Mouse (Mus musculus) frontal cortex, postnatal 10 days (tissue): ENCODE data around the gene Wnt5a.

Source experiments
- DNase-seq, 2 experiments: peaks; one replicate each; pipeline ENCODE4 v3.0.0; 2022; ENCODE audit warnings: low spot score in 2 of 2, mixed read lengths in 1 of 2

Wnt5a gene

DNA sequence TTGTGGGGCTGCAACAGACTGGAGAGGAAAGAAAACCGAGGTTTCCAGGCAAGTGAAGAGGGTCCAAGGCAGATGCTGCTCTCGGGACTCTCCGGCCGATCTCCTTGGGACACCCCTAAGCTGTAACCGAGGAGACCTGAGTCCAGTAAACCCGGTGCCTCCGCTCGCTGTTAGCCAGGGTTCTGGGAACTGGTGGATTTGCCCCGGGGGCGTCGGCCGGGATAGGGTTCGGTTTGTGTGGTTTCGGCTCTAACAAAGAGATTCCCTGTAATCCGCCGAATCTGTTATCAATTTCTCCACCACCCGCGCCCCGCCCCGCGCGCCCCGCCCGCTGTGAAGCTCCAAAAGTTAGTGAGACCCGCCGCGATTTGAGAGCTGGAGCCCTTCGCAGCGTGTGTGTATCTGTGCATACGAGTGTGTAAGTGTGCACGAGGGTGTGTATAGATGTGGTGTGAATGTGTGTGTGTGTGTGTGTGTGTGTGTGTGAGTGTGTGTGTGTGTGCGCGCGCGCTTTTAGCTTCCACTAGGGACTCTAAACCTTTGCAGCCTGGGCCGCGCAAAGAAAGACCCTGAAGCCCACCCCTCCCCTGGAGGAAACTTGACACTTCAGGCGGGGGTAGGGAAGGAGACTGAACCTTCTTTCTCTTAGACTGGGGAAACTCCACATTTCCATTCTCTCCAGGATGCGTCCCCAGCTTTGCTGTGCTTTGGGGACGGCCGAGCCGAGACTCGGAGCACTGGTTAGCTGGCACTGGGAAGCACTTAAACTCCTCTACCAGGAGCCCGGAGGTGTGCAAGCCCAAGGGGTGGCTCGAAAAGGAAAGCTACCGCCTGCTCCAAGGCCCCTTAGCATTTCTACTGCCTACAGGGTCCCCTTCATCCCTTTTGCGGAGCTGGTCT lies 5.1 kb downstream of the Wnt5a start:
- DNase-seq: no peak

DNA sequence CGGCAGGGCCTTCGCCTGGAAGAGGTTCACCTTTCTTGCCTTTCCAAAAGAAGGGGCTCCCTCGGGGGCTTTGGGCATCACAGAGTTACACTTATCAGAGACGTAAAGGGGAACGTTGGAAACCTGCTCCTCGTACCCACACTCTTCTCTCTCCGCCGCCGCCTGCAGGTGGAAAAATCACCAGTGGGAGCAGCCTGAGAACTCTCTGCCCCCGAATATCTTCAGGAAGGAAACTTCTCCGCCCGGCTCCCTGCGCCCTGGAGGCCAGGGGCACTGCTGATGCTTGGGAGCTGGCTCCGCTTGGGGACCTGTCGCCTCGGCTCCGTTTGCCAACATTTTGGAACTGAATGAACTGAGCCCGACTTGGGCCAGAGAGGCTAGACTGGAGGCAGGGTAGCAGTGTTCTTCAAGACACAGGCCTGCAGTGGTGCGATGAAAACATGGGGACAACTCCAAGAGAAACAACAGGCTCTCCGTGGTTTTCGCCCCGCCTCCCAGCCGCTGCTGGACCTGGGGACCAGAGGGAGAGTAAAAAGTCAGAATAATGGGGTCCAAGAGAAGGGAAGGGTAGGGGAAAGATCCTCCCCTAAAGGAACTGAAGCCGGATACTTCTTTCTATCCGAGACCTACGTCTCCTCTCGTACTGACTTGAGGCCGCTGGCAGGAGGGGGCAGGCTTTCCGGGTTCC lies 5.9 kb downstream of the Wnt5a start:
- peak in 1 of 2 experiments; percentile 34 for DNase-seq

DNA sequence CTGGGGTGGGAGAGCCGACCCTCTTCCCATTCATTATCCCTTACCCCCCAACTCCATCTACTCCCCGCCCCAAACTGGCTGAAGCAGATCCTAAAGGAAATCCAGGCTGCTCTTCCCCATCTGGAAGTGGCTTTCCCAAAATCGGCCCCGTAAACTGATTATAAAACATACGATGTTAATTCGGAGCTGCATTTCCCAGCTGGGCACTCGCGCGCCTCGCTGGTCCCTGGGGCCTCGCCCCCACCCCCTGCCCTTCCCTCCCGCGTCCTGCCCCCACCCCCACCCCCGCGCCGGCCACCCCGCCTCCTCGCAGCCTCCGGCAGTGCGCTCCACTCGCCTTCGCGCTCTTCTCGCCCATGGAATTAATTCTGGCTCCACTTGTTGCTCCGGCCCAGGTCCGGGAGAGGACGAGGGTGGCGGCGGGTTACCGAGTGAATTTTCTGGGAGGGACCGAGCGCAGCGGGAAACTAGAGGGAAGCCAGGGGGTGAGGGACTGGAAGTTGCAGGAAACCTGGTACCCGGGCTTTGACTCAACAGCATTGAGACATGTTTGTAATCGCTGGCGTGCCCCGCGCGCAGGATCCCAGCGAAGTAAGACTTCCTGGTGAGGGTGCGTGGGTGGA lies 6.6 kb downstream of the Wnt5a start:
- DNase-seq: no peak

DNA sequence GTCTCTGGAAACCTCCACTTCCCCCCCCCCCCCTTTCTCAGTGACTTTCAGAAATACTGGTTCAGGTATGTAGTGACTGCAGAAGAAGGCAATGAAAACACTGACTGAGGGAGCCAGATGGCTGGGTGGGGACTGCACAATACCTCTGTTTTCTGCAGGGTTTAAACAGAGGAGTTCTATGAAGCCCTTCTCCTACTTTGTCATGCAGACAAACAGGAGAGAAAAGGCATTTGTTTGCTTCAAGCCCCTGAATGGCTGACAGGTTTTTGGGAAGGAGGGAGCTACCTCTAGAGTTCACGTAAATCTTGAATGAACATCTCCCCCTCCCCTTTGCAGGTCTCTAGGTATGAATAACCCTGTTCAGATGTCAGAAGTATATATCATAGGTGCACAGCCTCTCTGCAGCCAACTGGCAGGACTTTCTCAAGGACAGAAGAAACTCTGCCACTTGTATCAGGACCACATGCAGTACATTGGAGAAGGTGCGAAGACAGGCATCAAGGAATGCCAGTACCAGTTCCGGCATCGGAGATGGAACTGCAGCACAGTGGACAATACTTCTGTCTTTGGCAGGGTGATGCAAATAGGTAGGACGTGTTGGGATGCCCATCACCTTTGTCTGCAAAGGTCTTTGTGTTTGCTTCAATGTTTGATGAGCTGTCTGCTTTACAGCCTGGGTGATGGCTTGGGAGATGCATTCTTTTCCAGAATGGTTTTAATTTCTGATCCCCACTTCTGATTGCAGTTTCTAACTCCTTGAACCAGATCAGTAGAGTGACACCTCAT lies 8.4 kb downstream of the Wnt5a start:
- no peak for DNase-seq

DNA sequence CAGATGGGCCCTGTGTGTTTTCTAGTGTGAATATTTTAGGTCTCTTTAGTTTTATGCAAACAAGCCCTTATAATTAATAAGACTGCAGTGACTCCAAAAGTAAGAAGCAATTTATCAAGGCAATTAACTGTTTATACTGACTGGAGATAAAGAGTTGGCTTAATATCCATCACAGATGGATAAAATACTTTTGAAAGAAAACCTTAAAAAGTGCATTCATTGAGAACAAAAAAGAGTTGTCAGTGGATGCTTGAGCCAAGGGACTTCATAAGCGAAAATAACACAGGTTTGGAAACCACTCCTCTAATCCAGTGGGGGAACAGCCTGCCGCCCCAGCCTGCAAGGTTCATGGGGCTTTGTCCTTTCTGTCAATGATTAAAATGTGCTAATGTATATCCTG lies 9.6 kb downstream of the Wnt5a start:
- no peak for DNase-seq

DNA sequence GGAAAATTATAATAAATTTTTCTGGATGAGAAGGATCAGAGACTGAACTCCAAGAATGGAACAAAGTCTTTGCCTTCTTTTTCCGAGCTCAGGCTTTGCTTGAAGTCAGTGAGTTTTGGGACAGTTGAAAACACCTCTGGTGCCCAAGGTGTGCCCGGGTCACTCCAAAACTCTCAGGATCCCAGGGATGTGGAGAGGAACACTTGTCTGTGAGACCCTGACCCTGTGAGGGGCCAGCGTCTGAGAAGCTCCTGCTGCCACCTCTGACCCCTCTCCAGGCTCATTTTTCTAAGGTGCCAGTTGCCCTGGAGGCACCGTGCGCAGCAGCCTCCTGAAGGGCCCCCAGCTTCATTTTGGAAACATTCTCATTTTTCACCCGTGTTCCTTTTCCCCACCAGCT lies 10.8 kb downstream of the Wnt5a start:
- no peak for DNase-seq

DNA sequence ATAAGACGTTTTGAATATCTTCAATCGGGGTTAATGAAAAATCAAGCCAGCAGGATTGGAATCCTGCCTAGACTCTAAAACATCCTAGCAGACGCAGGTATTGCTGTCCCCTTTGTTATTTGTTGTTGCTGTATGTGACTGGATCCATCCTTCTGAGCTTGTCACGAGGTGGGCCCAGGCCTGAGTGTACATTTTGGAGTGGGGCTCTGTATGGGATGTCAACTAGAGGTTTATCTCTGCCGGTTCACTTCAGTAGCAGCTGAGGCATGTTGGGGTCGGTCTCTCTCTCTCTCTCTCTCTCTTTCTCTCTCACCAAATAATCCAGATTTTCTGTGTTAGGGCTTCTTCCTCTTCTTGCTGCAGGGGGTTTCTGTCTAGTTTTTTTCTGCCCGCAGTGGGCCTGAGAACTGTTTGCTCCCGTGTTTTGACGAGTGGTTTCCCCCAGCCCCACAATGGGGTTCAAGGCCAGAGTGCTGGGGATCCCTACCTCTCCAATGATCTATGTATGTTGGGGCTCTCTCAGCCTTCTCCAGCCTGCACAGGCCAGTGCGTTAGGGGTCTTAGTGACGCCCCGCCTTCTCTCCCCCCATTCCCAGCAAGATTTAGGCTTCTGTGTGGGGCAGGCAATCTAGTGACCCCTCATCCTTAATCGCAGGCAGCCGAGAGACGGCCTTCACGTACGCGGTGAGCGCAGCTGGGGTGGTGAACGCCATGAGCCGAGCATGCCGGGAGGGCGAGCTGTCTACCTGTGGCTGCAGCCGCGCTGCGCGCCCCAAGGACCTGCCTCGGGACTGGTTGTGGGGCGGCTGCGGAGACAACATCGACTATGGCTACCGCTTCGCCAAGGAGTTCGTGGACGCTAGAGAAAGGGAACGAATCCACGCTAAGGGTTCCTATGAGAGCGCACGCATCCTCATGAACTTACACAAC lies 13.3 kb downstream of the Wnt5a start:
- no peak for DNase-seq

DNA sequence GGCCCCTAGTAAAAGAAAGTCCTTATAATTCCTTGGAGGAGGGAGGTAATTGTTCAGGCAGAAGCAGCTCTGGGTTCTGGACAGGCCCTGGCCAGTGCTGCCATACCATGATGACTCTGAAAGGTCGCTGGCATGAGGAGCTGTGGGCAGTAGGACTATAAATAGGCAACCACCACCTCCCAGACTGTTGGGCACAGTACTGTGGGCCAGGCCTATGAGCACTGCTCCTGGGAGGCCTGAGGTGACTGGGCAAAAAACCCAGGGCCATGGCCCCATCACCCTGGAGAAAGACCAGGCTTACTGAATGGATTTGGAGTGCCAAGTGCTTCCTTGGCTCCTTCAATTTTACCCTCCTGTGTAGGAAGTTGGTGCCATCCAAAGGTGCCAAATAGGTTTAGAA lies 16.6 kb downstream of the Wnt5a start:
- DNase-seq: no peak

DNA sequence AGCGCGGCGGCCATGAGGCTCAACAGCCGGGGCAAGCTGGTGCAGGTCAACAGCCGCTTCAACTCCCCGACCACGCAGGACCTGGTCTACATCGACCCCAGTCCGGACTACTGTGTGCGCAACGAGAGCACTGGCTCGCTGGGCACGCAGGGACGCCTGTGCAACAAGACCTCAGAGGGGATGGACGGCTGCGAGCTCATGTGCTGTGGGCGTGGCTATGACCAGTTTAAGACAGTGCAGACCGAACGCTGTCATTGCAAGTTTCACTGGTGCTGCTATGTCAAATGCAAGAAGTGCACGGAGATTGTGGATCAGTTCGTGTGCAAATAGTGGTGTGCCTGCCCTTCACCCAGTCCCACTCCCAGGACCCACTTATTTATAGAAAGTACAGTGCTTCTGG lies 18.1 kb downstream of the Wnt5a start:
- no peak for DNase-seq

DNA sequence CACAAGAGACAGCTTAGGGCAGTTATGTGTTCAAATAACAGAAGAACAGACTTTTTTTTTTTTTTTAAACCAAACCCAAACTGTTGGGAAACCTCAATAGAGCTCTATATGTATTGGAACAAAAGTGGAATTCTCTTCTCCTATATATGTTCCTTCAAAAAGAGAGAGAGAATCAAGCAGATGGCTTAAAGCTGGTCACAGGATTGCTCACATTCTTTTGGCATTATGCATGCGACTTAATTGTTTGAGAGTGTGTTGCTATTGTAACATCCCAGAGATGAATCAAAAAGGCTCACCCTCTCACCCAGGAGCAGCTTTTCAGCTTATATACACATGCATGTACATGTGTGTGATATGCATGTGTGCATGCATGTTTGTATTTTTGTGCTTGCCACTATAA lies 21.0 kb downstream of the Wnt5a start:
- no peak for DNase-seq

DNA sequence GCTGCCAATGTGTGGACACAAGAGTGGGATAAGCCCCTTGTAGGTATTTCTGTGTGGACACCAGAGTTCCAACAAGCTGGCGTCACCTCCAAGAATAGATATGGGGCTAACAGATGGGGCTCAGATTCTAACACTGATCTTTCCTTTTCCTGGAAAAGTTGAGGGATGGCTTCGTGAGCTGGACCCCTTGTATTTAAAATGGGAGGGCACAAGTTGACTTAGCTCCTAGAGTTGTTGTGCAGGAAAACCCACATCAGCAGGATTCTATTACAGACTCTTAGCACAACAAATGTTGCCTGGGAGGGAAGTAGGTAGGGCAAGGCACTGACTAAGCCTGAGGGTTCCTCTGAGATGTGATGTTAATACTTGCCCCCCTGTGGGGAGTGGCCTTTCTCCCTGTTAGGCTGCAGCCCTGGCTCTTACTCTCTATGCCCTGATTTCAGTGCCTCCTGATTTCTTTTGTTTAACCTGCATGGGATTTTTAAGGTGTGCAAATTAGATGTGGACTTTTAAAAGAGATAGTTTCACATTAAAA lies 23.7 kb downstream of the Wnt5a start:
- DNase-seq: no peak

DNA sequence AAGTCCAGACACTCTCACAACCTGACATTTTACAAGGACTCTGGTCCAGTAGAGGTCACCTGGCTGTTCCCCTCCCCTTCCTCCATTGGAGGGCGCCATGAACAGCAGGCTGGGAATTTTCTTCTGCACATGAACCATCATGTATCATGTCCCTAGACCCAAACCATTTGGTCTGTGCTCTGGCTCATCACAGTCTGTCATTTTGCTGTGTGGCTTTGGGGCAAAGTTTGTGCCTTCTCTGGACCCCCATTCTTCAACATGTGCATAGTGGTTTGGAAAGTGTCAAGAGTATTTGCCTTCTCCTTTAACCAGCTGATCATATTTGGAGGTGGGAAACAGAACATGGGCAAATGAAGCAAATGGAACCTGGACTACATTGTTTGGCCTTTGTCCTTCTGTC lies 27.0 kb downstream of the Wnt5a start:
- no peak for DNase-seq

DNA sequence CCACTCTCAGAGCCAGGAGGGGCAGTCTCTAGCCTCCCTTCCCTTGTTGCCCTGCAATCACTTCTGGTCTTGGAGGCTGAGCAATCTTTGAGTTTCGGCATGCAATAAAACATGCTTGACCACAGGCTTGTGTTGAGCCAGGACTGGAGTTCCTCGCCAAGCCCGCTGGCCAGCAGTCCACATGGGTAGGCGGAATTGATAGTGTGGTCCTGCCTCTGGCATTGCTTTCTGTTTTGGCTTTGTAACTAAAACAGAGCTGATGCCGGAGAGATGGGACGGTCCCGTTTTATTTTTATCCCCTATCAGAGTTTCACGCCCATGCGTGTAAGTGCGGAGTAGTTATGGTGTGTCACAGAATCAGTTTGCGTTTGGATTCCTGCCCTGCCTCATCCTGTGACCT lies 28.4 kb downstream of the Wnt5a start:
- no peak for DNase-seq

DNA sequence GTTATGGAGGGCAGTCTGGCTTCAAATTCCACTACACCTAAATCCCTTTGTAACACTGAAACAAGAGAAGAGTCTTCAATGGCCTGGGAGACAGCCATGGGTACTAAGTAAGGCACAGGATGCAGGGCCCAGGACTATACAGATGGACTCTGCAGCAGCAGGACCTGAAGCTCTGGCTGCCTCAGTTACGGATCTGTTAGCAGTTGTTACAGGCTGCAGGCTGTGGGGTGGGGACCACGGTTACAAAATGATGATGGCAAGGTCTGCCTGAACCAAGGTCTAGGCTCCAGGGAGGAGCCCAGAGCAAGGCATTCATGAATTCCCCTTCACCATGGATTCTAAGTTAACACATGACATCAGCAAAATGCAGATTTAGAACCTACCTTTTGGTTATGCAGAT lies 29.3 kb downstream of the Wnt5a start:
- DNase-seq: no peak

DNA sequence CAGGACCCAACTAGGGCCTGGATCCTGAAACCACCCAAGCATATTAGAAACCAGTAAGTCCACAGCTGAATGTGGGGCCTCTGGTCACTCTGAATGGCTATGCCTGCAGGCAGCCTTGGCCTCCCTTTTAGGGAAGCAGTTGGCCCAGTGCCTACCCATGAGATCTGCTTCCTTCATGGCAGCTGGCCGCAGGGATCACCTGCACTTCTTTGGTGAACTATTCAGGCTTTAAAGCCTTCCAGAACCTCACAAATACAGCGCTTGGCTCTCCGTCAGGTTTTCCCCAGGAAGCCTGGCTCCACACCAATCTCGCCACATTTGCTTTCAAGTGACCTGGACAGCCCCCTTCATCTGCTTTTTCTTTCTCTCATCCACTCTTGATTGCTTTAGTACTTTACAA lies 31.3 kb downstream of the Wnt5a start:
- peak in 1 of 2 experiments; percentile 26 for DNase-seq

DNA sequence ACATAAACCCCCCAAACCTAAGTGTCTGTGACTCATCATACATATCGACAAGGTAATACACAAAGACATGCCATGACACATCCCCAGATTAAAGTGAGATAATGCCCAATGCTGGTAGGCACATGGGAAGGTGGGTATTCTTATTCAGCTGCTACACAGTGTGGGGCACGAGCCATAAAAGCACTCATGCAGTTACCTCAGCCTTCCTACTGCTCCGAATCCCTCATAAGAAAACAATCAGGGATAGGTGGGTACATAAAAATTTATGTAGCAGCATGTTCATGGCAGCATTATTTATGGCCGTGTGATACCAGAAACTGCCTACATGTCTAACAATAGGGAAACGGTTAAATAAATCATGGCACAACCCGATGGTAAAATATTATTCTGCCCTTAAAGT lies 35.0 kb downstream of the Wnt5a start:
- DNase-seq: no peak

DNA sequence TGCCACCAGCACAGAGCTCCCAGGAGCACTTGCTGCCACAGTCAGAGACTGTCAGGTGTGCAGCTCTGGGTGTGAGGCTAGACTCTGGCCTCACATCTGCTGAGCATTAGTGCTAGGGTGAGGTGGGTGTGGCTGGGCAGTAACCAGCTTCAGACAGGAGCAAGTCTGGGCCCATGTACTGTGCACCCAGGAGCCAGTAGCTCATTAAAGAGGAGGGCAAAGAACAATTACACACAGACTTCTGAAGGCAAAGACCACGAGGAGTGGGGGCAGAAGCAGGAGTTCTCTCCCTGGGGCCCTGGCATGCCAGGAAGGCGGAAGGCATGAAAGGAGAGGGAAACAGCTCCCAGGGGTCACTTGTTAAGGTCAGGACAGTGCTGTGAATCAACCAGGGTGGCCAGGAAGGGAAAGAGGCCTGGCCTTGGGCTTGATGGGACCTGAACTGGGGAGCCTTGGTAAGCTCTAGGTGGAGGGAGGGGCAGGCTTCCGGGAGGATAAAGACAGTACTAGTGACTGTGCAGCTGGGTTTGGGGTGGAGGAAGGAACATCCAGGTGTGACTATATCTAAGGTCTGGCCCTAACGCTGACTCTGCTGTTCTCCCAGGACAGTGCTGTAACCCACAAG lies 37.7 kb downstream of the Wnt5a start:
- DNase-seq: no peak

DNA sequence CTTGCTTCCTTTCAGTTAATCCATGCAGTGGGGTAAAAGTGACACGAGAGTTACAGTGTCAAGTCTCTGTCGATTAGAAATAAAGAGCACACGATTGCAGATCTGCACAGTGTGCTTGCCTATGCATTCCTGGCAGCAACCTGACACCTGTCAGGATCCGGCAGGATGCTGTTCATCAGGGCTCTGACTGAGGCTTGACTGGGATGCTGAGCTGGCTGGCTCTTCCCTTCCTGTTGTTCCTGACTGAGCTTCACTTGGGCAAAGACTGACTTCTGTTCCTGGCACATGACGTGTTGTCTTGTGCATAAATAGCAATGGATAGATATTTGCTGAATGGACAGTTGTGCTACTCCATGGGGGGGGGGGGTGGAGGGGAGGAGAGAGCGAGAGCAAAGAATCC lies 57.3 kb downstream of the Wnt5a start:
- no peak for DNase-seq
